Mouse (Mus musculus): ENCODE measurements around the gene Cryba4.
A peak's percentile ranks its signal among the peaks of the same experiment; 100 is the strongest.

Cryba4 gene

DNA sequence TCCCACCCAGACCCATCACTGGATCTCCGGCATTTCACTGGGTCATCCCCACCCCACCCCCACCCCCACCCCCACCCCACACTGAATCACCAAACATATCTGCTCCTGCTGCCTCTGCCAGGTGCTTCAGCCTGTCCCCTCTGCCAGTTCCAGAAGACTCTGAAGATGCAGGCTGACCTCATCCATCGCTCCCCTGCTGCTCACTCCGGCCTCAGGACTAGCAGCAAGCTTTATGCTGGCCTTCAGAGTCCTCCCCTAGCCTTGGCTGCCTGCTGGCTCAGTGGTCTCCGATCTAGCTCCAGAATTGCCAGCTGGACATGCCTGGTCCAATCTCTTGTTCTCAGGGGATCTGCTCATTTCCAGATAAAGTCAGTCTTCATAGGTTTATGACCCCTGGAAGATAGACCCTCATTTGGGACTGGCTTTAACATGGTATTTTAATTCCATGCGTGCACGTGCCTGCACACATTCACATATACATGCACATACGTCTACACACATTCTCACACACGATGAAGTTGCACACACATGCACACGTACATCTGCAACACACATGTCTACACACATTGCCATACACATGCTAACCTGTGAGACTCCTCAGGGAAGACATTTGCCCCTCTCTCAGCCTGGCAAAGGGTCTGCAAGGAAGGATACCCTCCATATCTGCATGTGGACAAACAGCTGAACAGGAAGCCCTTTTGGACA lies 14.3 kb downstream of the Cryba4 start:
- no peak for DNase-seq (ENCODE audit: low read depth, low spot score)

DNA sequence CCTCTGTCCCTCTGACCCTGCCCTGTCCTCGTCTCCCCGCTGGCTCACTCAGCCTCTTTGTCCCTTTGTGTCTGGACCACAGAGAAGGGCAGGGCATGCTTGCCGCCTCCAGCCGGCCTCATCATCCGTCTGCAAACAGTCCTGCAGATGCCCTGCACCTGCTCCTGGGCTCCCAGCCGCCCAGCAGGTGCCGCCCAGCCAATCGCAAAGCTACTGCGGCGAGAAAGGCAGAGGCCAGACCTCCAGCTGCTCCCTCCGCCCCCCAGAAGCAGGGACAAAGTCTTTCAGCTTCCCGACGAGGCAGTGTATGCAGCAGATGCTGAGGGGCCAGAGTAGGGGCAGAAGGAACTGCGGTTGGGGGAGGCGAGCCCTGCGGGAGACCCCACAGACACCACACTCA lies 14.9 kb downstream of the Cryba4 start:
- peak; percentile 87 for DNase-seq (ENCODE audit: low read depth, low spot score)

DNA sequence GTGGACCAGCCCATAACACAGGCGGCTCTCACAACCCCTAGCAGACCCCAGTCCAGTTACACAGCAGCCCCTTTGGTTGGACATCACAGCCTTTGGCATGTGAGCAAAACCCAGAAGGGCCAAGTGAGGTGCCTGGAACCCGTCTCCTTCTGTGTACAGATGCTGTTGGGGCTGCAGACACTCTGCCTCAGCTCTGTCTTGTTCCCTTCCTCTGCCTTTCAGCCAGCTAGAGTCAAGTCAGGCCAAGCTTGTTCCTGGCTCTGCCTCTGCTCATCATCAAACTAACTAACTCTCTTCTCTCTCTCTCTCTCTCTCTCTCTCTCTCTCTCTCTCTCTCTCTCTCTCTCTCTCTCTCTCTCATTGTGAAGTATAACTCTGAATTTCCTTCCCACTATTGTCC lies 15.7 kb downstream of the Cryba4 start:
- DNase-seq (ENCODE audit: low read depth, low spot score): no peak

DNA sequence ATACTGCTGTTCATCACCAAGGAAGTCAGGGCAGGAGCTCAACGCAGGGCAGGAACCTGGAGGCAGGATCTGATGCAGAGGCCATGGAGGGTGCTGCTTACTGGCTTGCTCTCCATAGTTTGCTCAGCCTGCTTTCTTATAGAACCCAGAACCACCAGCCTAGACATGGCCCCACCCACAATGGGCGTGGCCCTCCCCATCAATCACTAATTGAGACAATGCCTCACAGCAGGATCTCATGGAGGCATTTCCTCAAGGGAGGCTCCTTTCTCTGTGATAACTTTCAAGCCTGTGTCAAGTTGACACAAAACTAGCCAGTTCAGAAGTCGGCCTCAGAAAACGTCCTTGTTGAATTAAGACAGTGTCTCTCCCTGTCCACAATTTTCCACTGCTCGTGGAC lies 16.5 kb downstream of the Cryba4 start:
- no peak for DNase-seq (ENCODE audit: low read depth, low spot score)

GRCm38 (mm10) chr5:112228240-112229076 lies 23.9 kb downstream of the Cryba4 start:
- peak; percentile 80 for DNase-seq (ENCODE audit: low read depth, low spot score)

GRCm38 (mm10) chr5:112227898-112228239 lies 24.4 kb downstream of the Cryba4 start:
- no peak for DNase-seq (ENCODE audit: low read depth, low spot score)

GRCm38 (mm10) chr5:112227354-112227753 lies 25.0 kb downstream of the Cryba4 start:
- DNase-seq (ENCODE audit: low read depth, low spot score): no peak

GRCm38 (mm10) chr5:112225591-112225990 lies 26.7 kb downstream of the Cryba4 start:
- peak; percentile 67 for DNase-seq (ENCODE audit: low read depth, low spot score)

DNA sequence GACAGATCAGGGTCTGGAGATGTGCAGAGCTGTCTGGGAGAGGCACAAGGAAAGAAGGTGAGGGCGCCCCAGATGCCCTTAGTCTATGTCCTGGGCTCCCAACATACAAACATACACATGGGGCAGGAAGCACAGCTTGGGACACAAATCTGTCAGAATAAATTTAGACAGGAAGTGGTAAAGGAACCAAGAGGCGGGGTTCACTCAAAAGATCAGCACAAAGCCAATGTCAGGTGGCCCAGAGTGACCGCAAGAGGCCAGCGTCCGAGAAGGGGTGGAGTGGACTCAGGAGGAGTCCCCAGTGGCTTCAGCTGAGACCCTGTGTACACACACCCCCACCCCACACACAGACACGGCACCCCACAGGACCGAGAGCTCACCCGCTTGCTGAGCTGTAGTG lies 32.1 kb downstream of the Cryba4 start:
- no peak for DNase-seq (ENCODE audit: low read depth, low spot score)

DNA sequence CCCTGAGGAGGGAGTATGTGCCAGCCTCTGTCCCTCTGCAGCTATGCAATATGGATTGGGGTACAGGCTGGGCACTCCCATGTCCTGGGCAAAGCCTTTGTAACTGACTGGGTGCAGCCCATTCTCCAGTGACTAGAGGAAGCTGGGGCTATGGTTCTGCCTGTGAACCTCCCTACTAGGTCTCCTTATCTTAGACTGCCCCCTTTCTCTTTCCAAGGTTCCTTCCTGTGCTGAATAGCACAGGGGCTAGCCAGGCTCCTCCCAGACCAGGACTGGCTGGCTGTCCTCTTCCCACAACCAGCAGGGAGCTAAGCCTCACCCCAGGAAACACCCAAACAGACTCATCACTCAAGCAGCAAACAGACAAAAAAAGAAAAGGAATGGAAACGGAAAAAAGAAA lies 32.9 kb downstream of the Cryba4 start:
- DNase-seq (ENCODE audit: low read depth, low spot score): no peak

- DNase-seq (ENCODE audit: low read depth, low spot score): no peak
Observed at GRCm38 (mm10) chr5:112218679-112219078, 33.6 kb downstream of the Cryba4 start.

DNA sequence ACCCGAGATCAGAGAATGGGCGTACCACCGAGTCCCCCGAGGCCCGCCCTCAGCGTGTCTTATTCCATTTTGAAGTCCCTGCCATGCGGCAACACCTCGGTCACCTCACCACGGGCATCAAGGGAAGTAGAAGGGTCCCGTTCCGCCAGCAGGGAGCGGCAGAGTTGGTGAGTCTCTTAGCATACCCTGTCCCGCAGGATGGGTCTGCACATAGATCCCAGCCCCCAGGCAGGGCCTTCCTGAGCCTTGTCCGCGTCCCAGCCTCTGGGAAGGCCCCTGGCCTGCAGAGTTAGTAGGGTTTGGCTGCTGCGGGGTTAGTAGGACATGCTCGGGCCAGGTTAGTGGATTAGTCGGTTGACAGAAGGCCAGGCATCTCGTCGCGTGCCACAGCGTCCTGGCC lies 35.3 kb downstream of the Cryba4 start:
- DNase-seq (ENCODE audit: low read depth, low spot score): no peak

DNA sequence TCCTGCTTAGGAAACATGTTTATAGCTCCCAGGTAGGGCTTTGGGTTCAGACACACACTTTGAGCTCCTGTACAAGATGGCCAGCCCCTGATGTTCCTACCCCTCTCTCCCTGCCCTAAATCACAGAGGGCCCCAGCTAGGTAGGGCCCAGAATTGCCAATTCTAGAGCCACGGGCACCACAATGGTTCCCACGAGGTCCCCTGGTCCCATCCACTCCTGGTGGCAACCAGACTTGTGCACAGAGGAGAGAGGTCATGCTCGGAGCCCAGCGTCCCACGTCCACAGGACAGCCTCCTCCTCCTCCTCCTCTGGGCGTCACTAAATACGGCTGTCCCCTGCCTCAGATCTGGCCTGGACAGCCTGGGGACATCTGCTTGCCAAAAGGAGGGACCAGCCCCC lies 36.0 kb downstream of the Cryba4 start:
- no peak for DNase-seq (ENCODE audit: low read depth, low spot score)

GRCm38 (mm10) chr5:112215801-112216251 lies 36.5 kb downstream of the Cryba4 start:
- no peak for DNase-seq (ENCODE audit: low read depth, low spot score)

DNA sequence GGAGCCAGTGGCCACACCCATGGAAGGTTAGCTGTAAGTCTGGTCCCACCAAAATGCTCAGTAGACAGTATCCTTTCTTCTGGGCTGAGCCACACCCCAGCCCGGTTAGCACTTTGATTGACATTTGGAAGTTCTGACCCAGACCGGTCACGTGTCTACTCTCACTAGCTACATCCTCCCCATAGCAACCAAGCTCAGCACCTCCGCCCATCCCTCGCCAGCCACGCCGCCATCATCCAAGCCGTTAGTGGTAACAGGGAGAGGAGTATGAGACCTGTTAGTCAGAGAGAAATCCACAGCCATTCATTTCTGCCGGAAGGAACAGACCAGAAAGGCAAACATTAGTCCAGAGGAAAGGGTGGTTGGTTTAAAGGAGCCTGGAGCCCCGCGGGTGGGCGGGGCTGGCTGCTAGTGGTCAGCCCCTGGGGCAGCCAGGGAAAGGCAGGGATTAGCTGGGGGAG lies 37.0 kb downstream of the Cryba4 start:
- peak; percentile 23 for DNase-seq (ENCODE audit: low read depth, low spot score)

DNA sequence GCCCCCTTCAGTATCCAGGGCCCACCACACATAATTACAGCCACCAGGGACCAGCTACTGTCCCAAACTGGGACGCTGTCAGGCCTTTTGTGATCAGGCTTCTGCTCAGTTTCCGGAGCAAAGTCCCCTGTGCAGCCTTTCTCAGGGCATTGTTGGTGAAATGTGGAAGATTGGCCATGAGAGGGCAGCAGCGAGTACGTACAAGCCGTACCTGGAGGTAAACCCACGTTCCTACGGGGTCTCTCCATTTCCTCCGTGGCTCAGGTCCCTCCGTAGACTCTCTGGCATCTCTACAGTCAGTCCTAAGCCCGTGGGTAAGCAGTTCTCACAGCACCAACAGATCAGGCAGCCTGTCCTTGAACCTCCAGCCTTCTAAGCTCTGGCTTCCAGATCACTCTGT lies 37.9 kb downstream of the Cryba4 start:
- peak; percentile 82 for DNase-seq (ENCODE audit: low read depth, low spot score)

DNA sequence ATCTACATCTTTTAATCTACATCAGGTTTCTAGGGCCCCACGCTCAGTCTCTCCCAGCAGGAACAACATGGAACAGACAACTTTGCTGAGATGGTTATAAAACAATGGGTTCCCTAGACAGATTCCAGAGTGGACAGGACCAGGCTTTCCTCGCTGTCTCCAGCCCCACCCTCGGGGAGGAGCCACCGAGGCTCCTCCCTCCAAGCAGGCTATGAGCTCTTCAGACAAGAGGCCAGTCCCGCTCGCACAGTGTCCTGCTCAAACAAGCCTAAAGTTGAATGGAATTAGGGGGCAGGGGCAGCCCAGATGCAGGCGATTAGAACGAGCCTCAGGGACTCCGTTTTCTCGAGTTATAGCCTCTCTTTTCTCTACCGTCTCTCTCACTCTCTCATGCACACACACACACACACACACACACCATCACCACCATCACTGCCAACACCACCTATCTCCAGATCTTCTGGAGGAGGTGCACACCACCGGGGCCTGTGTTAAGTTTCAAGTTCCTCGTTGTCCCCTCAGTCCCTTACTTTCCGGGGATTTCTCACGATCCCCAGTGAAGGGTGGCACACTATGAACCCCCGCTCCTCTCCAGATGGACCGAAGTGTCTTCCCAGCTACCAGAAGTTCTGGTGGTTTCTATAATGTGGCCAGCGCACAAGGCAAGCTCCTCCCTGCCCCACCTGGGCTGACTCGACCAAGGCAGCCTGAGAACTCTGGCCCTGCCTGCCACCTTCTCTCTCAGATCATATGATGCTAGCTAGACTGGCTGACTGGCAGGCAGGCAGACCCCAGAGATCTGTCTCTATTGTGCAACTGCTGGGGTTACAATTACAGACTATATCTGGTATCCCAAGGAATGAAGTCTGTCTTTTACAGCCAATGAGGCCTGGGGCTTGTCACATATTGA lies 38.7 kb downstream of the Cryba4 start:
- peak; percentile 66 for DNase-seq (ENCODE audit: low read depth, low spot score)

- DNase-seq (ENCODE audit: low read depth, low spot score): no peak
Observed at GRCm38 (mm10) chr5:112212711-112213264, 39.5 kb downstream of the Cryba4 start.

- no peak for DNase-seq (ENCODE audit: low read depth, low spot score)
Observed at GRCm38 (mm10) chr5:112211911-112212310, 40.4 kb downstream of the Cryba4 start.

DNA sequence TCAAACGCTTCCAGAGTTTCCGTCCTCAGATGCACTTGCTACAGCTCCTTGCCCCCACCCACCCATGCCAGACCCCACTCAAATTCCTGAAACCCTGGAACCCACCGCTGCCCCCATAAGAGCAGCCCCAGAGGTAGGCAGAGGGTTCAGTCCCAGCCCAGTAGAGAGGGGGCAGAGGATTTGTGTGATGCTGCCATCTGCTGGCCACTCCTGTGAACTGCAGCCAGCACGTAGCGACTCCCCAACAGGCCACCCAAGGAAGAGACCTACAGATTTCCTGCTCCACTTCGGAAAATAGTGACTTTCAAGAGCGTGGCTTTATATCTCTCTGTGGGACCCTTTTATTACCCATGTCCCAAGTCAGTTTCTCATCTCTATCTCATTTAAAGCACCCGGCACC lies 42.2 kb downstream of the Cryba4 start:
- peak; percentile 84 for DNase-seq (ENCODE audit: low read depth, low spot score)

GRCm38 (mm10) chr5:112208321-112208720 lies 44.0 kb downstream of the Cryba4 start:
- DNase-seq (ENCODE audit: low read depth, low spot score): peak; percentile 56

Measured in mesoderm, embryonic 11.5 days (tissue).